Mouse (Mus musculus) liver, embryonic 16.5 days (tissue): ENCODE results near the gene Plekhh3. TPM values are rescaled to one million over a fixed set of nuclear protein-coding genes. Genes with fewer than 3 reads are reported as not detected.

Experiments used
- ATAC-seq: fragments of 200-750 bp; cut with Nextera tagmentation; 2 replicates; pipeline ENCODE4 v1.8.0; 2017; ENCODE audit warnings: low read depth, mild to moderate bottlenecking, moderate number of reproducible peaks, moderate library complexity
- H3K27ac ChIP-seq: fragments of 300-500 bp; sonication (generic); 2 replicates; pipeline ENCODE4 v1.5.1; 2014; ENCODE audit warnings: mild to moderate bottlenecking, low read length
- H3K27me3 ChIP-seq: fragments of 300-500 bp; sonication (generic); 2 replicates; pipeline ENCODE4 v1.6.1; 2014; ENCODE audit warnings: low read depth, low read length, mixed read lengths; ENCODE audit not compliant: control insufficient read depth, insufficient read depth
- H3K36me3 ChIP-seq: fragments of 300-500 bp; sonication (generic); 2 replicates; pipeline ENCODE4 v1.6.1; 2014; ENCODE audit warnings: mild to moderate bottlenecking; ENCODE audit not compliant: control insufficient read depth, insufficient read depth
- H3K4me1 ChIP-seq: fragments of 300-500 bp; sonication (generic); 2 replicates; pipeline ENCODE4 v1.6.1; 2014; ENCODE audit warnings: low read depth, low read length, mixed read lengths; ENCODE audit not compliant: control insufficient read depth
- H3K4me2 ChIP-seq: fragments of 300-500 bp; sonication (generic); 2 replicates; pipeline ENCODE4 v1.6.1; 2014; ENCODE audit warnings: low read depth, low read length, mixed read lengths
- H3K4me3 ChIP-seq: fragments of 300-500 bp; sonication (generic); 2 replicates; pipeline ENCODE4 v1.5.1; 2014; ENCODE audit warnings: low read depth, mild to moderate bottlenecking, low read length
- H3K9ac ChIP-seq: fragments of 300-500 bp; sonication (generic); 2 replicates; pipeline ENCODE4 v1.6.1; 2014; ENCODE audit warnings: low read depth, low read length
- H3K9me3 ChIP-seq: fragments of 300-500 bp; sonication (generic); replicated peaks from 2 replicates; pipeline ENCODE4 v1.6.1; 2016; ENCODE audit warnings: low read length; ENCODE audit not compliant: control insufficient read depth
- WGBS: fragments of 180-500 bp; shearing (Covaris S2); extraction: QIAGEN DNeasy Blood & Tissue Kit; methylation state at CpG from one replicate; pipeline ENCODE4 v1.1.7; 2014; ENCODE audit not compliant: insufficient replicate concordance; 5-methylcytosine and 5-hydroxymethylcytosine counted together
- polyA plus RNA-seq: library from polyadenylated mRNA; unstranded; fragments of >200 nt; fragmentation: Nextera tagmentation; extraction: Ambion mirVana; gene quantifications from 2 replicates; pipeline ENCODE4 v1.2.1, GENCODE M21; 2015

Plekhh3 gene
- polyA plus RNA-seq, 1 experiment from 2014 or later = 1.7 TPM

GRCm38 (mm10) chr11:101195101-101195500, 23.9 kb upstream of the Plekhh3 start:
- no peak for ATAC-seq
- Histone ChIP-seq H3K4me1 (peaks cover 25% of the 10 kb centered on the region), H3K27ac (no peak overlapping the region), H3K36me3 (peaks cover 18% of the 10 kb centered on the region), H3K27me3 (no peaks in the 10 kb centered on the region), H3K4me3 (no peak overlapping the region), H3K9me3 (no peaks in the 10 kb centered on the region), H3K9ac (no peak overlapping the region), H3K4me2 (no peak overlapping the region)
- WGBS = 17% methylated on average over 1 of the region's 1 CpGs

DNA sequence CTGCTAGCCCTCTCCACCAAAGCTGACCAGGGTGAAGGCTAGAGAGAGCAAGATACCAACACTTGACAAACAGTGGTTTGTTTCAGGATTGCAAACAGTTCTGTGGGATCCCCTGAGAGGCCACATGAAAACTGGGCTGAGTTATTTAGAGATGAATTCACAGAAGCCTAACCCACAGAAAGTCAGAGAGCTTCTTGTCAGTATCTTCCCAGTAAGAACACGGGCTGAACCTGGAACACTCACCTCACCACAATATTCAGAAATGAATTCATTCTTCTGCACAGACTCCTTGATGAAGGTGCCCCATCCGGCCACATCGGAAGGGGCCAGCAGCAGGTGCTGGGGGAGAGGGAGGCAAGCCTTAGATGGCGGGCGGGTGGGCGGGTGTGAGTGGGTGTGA, 23.5 kb upstream of the Plekhh3 start:
- no peak overlapping the region for H3K27ac ChIP-seq
- no peak overlapping the region for H3K9ac ChIP-seq
- H3K27me3 ChIP-seq = no peaks in the 10 kb centered on the region
- no peak overlapping the region for H3K4me2 ChIP-seq
- 62% methylated on average over 6 of the region's 6 CpGs for WGBS
- H3K4me1 ChIP-seq = peaks cover 25% of the 10 kb centered on the region
- no peaks in the 10 kb centered on the region for H3K9me3 ChIP-seq
- peaks cover 15% of the 10 kb centered on the region for H3K36me3 ChIP-seq
- no peak for ATAC-seq
- H3K4me3 ChIP-seq = no peak overlapping the region

DNA sequence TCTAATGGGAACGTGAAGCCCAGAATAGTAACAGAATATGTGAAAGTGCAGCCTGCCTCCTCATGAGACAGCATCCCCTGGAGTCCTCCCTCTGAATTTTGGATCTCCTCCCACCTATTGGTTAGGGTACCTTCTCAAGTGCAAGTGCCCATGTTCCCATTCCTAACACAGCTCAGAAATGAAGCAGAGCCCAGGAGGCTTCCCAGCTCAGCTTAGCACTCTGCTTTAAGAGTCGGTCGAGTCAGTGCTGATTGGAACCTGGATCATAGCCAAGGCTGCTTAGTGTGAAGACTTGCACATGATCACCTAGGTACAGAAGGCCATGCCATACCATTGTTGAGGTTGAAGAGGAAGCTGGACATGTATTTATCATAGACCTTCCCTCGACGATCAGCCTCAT, 23.0 kb upstream of the Plekhh3 start:
- Histone ChIP-seq H3K4me3 (no peak overlapping the region), H3K27me3 (no peaks in the 10 kb centered on the region), H3K27ac (no peak overlapping the region), H3K9me3 (no peaks in the 10 kb centered on the region), H3K4me1 (peaks cover 25% of the 10 kb centered on the region), H3K4me2 (no peak overlapping the region), H3K9ac (no peak overlapping the region), H3K36me3 (peaks cover 13% of the 10 kb centered on the region)
- no peak for ATAC-seq
- WGBS = 68% methylated on average over 5 of the region's 5 CpGs

DNA sequence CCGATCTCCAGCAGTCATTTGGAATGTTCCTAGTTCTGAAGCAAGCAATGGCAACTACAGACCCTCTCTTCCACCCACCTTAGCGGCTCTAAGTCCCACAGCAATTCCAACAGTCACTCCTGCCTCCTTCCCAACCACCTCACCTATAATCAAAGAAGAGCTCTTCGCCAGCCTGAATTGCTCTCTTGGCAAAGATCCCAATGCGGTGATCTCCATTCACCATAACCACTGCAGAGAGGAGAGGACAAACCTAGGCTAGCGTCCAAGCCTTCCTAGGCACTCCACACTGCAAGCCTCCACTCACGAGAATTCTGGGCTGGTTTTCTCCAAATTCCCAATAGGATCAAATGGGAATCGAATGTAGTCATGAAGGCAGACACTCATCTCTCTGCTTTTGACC, 21.9 kb upstream of the Plekhh3 start:
- Histone ChIP-seq H3K36me3 (peaks cover 12% of the 10 kb centered on the region), H3K4me1 (peaks cover 29% of the 10 kb centered on the region), H3K9me3 (no peaks in the 10 kb centered on the region), H3K9ac (no peak overlapping the region), H3K4me3 (no peak overlapping the region), H3K4me2 (no peak overlapping the region), H3K27ac (no peak overlapping the region), H3K27me3 (no peaks in the 10 kb centered on the region)
- no peak for ATAC-seq
- WGBS = 82% methylated on average over 7 of the region's 7 CpGs

GRCm38 (mm10) chr11:101192646-101193045, 21.5 kb upstream of the Plekhh3 start:
- no peak overlapping the region for H3K4me3 ChIP-seq
- WGBS = 89% methylated on average over 6 of the region's 6 CpGs
- H3K4me2 ChIP-seq = no peak overlapping the region
- no peak overlapping the region for H3K27ac ChIP-seq
- no peaks in the 10 kb centered on the region for H3K9me3 ChIP-seq
- no peak for ATAC-seq
- no peaks in the 10 kb centered on the region for H3K27me3 ChIP-seq
- H3K36me3 ChIP-seq = peaks cover 9% of the 10 kb centered on the region
- no peak overlapping the region for H3K9ac ChIP-seq
- H3K4me1 ChIP-seq = peaks cover 29% of the 10 kb centered on the region

GRCm38 (mm10) chr11:101191919-101192470, 20.8 kb upstream of the Plekhh3 start:
- H3K9me3 ChIP-seq = no peaks in the 10 kb centered on the region
- peaks cover 9% of the 10 kb centered on the region for H3K36me3 ChIP-seq
- ATAC-seq = no peak
- 86% methylated on average over 4 of the region's 4 CpGs for WGBS
- no peaks in the 10 kb centered on the region for H3K27me3 ChIP-seq
- H3K4me1 ChIP-seq = peaks cover 29% of the 10 kb centered on the region
- no peak overlapping the region for H3K9ac ChIP-seq
- no peak overlapping the region for H3K4me2 ChIP-seq
- no peak overlapping the region for H3K4me3 ChIP-seq
- H3K27ac ChIP-seq = no peak overlapping the region

GRCm38 (mm10) chr11:101190913-101191907, 20.1 kb upstream of the Plekhh3 start:
- Histone ChIP-seq H3K9me3 (no peaks in the 10 kb centered on the region), H3K4me1 (peaks cover 29% of the 10 kb centered on the region), H3K27ac (peak overlapping the region; percentile 78), H3K27me3 (no peaks in the 10 kb centered on the region), H3K9ac (peak overlapping the region; percentile 47; the same call in 1 of the 2 replicates), H3K4me2 (no peak overlapping the region), H3K4me3 (no peak overlapping the region), H3K36me3 (peaks cover 5% of the 10 kb centered on the region)
- WGBS = 62% methylated on average over 17 of the region's 17 CpGs
- no peak for ATAC-seq

- Histone ChIP-seq H3K4me3 (0 out of 2 replicates have a peak overlapping the region, but pooled peaks have one; percentile 9), H3K36me3 (peaks cover 4% of the 10 kb centered on the region), H3K4me2 (peak overlapping the region; percentile 48), H3K27ac (peak overlapping the region; percentile 78), H3K9me3 (no peaks in the 10 kb centered on the region), H3K27me3 (no peaks in the 10 kb centered on the region), H3K4me1 (peaks cover 29% of the 10 kb centered on the region), H3K9ac (peak overlapping the region; percentile 47)
- 39% methylated on average over 8 of the region's 8 CpGs for WGBS
- peak; percentile 79 for ATAC-seq
These were observed 19.2 kb upstream of the Plekhh3 start for GRCm38 (mm10) chr11:101190181-101190912.
